Mouse (Mus musculus): ENCODE results near the gene Glud1. TPM values are rescaled to one million over a fixed set of nuclear protein-coding genes. Genes with fewer than 3 reads are reported as not detected.
A peak's percentile ranks its signal among the peaks of the same experiment; 100 is the strongest.

Glud1 gene
- 76.5 and 82.5 TPM in 2 replicates for polyA plus RNA-seq (2014; fragmentation: Nextera tagmentation; extraction: Ambion mirVana)

GRCm38 (mm10) chr14:34310234-34310965 lies at the start of gene Glud1, which contains the start of gene Shld2:
TSS of gene Glud1 (plus strand) at chr14:34310727.
TSS of gene Shld2 (minus strand) at chr14:34310493.
- no peaks in the 10 kb centered on the region for H3K9me3 ChIP-seq (ENCODE audit: control insufficient read depth, low read depth, low read length)
- peak within 1 kb of the TSS; percentile 97 for H3K27ac ChIP-seq (ENCODE audit: low read length)
- H3K4me1 ChIP-seq (ENCODE audit: control insufficient read depth, insufficient read depth, low read length) = peaks cover 11% of the 10 kb centered on the region
- peak within 1 kb of the TSS; percentile 90 for H3K4me3 ChIP-seq (ENCODE audit: low read depth, low read length)
- WGBS = under 1% methylated on average over 88 of the region's 100 CpGs
- no peaks in the 10 kb centered on the region for H3K36me3 ChIP-seq (ENCODE audit: control insufficient read depth, insufficient read depth, low read length)
- H3K4me2 ChIP-seq (replicated peaks; ENCODE audit: low read depth, low read length) = peak within 1 kb of the TSS; percentile 73
- peak; percentile 97 for ATAC-seq (ENCODE audit: insufficient number of reproducible peaks, insufficient read depth, low FRiP score, low read depth)
- peak within 1 kb of the TSS; percentile 86 for H3K9ac ChIP-seq (replicated peaks; ENCODE audit: low read depth, low read length)
- H3K27me3 ChIP-seq (ENCODE audit: control insufficient read depth, insufficient read depth, low read length) = no peaks in the 10 kb centered on the region

- no peak overlapping the region for H3K4me3 ChIP-seq (ENCODE audit: low read depth, low read length)
- no peak overlapping the region for H3K27ac ChIP-seq (ENCODE audit: low read length)
- no peak overlapping the region for H3K4me2 ChIP-seq (replicated peaks; ENCODE audit: low read depth, low read length)
- H3K9me3 ChIP-seq (ENCODE audit: control insufficient read depth, low read depth, low read length) = no peaks in the 10 kb centered on the region
- H3K9ac ChIP-seq (replicated peaks; ENCODE audit: low read depth, low read length) = no peak overlapping the region
- no peaks in the 10 kb centered on the region for H3K36me3 ChIP-seq (ENCODE audit: control insufficient read depth, insufficient read depth, low read length)
- H3K27me3 ChIP-seq (ENCODE audit: control insufficient read depth, insufficient read depth, low read length) = no peaks in the 10 kb centered on the region
- no peak for ATAC-seq (ENCODE audit: insufficient number of reproducible peaks, insufficient read depth, low FRiP score, low read depth)
- no peaks in the 10 kb centered on the region for H3K4me1 ChIP-seq (ENCODE audit: control insufficient read depth, insufficient read depth, low read length)
- WGBS = 51% methylated on average over 9 of the region's 9 CpGs
These were observed 42.5 kb upstream of the Glud1 start for GRCm38 (mm10) chr14:34268046-34268445.

GRCm38 (mm10) chr14:34273280-34273679 lies 37.2 kb upstream of the Glud1 start:
- H3K9me3 ChIP-seq (ENCODE audit: control insufficient read depth, low read depth, low read length) = no peaks in the 10 kb centered on the region

GRCm38 (mm10) chr14:34274141-34274540 lies 36.4 kb upstream of the Glud1 start:
- H3K9ac ChIP-seq (replicated peaks; ENCODE audit: low read depth, low read length) = no peak overlapping the region
- ATAC-seq (ENCODE audit: insufficient number of reproducible peaks, insufficient read depth, low FRiP score, low read depth) = no peak

More at GRCm38 (mm10) chr14:34273280-34273679, 37.2 kb upstream of the Glud1 start:
- Histone ChIP-seq H3K4me2 (replicated peaks; ENCODE audit: low read depth, low read length) (no peak overlapping the region), H3K27me3 (ENCODE audit: control insufficient read depth, insufficient read depth, low read length) (no peaks in the 10 kb centered on the region), H3K36me3 (ENCODE audit: control insufficient read depth, insufficient read depth, low read length) (no peaks in the 10 kb centered on the region), H3K4me3 (ENCODE audit: low read depth, low read length) (no peak overlapping the region), H3K4me1 (ENCODE audit: control insufficient read depth, insufficient read depth, low read length) (no peaks in the 10 kb centered on the region), H3K27ac (ENCODE audit: low read length) (no peak overlapping the region), H3K9ac (replicated peaks; ENCODE audit: low read depth, low read length) (no peak overlapping the region)
- WGBS = 48% methylated on average over 2 of the region's 2 CpGs
- ATAC-seq (ENCODE audit: insufficient number of reproducible peaks, insufficient read depth, low FRiP score, low read depth) = no peak

GRCm38 (mm10) chr14:34275225-34275624 lies 35.3 kb upstream of the Glud1 start:
- H3K4me1 ChIP-seq (ENCODE audit: control insufficient read depth, insufficient read depth, low read length) = no peaks in the 10 kb centered on the region
- no peaks in the 10 kb centered on the region for H3K36me3 ChIP-seq (ENCODE audit: control insufficient read depth, insufficient read depth, low read length)
- 56% methylated on average over 4 of the region's 4 CpGs for WGBS
- H3K4me2 ChIP-seq (replicated peaks; ENCODE audit: low read depth, low read length) = no peak overlapping the region
- H3K27ac ChIP-seq (ENCODE audit: low read length) = no peak overlapping the region
- H3K9me3 ChIP-seq (ENCODE audit: control insufficient read depth, low read depth, low read length) = no peaks in the 10 kb centered on the region
- H3K4me3 ChIP-seq (ENCODE audit: low read depth, low read length) = no peak overlapping the region
- ATAC-seq (ENCODE audit: insufficient number of reproducible peaks, insufficient read depth, low FRiP score, low read depth) = peak; percentile 18; the same call in 1 of the 2 replicates
- H3K27me3 ChIP-seq (ENCODE audit: control insufficient read depth, insufficient read depth, low read length) = no peaks in the 10 kb centered on the region
- H3K9ac ChIP-seq (replicated peaks; ENCODE audit: low read depth, low read length) = no peak overlapping the region

More at GRCm38 (mm10) chr14:34274141-34274540, 36.4 kb upstream of the Glud1 start:
- H3K27me3 ChIP-seq (ENCODE audit: control insufficient read depth, insufficient read depth, low read length) = no peaks in the 10 kb centered on the region
- H3K4me3 ChIP-seq (ENCODE audit: low read depth, low read length) = no peak overlapping the region
- no peaks in the 10 kb centered on the region for H3K36me3 ChIP-seq (ENCODE audit: control insufficient read depth, insufficient read depth, low read length)
- WGBS = 82% methylated on average over 3 of the region's 3 CpGs
- H3K27ac ChIP-seq (ENCODE audit: low read length) = no peak overlapping the region
- no peak overlapping the region for H3K4me2 ChIP-seq (replicated peaks; ENCODE audit: low read depth, low read length)
- H3K9me3 ChIP-seq (ENCODE audit: control insufficient read depth, low read depth, low read length) = no peaks in the 10 kb centered on the region
- no peaks in the 10 kb centered on the region for H3K4me1 ChIP-seq (ENCODE audit: control insufficient read depth, insufficient read depth, low read length)

GRCm38 (mm10) chr14:34279726-34280125 lies 30.8 kb upstream of the Glud1 start:
- H3K36me3 ChIP-seq (ENCODE audit: control insufficient read depth, insufficient read depth, low read length) = no peaks in the 10 kb centered on the region
- H3K9ac ChIP-seq (replicated peaks; ENCODE audit: low read depth, low read length) = no peak overlapping the region
- no peak for ATAC-seq (ENCODE audit: insufficient number of reproducible peaks, insufficient read depth, low FRiP score, low read depth)
- no peak overlapping the region for H3K27ac ChIP-seq (ENCODE audit: low read length)
- H3K4me2 ChIP-seq (replicated peaks; ENCODE audit: low read depth, low read length) = no peak overlapping the region
- H3K4me1 ChIP-seq (ENCODE audit: control insufficient read depth, insufficient read depth, low read length) = no peaks in the 10 kb centered on the region
- H3K4me3 ChIP-seq (ENCODE audit: low read depth, low read length) = no peak overlapping the region
- WGBS = 86% methylated on average over 4 of the region's 4 CpGs
- no peaks in the 10 kb centered on the region for H3K9me3 ChIP-seq (ENCODE audit: control insufficient read depth, low read depth, low read length)
- no peaks in the 10 kb centered on the region for H3K27me3 ChIP-seq (ENCODE audit: control insufficient read depth, insufficient read depth, low read length)

- Histone ChIP-seq H3K27me3 (ENCODE audit: control insufficient read depth, insufficient read depth, low read length) (no peaks in the 10 kb centered on the region), H3K36me3 (ENCODE audit: control insufficient read depth, insufficient read depth, low read length) (no peaks in the 10 kb centered on the region), H3K4me2 (replicated peaks; ENCODE audit: low read depth, low read length) (no peak overlapping the region), H3K4me1 (ENCODE audit: control insufficient read depth, insufficient read depth, low read length) (no peaks in the 10 kb centered on the region), H3K4me3 (ENCODE audit: low read depth, low read length) (no peak overlapping the region), H3K9ac (replicated peaks; ENCODE audit: low read depth, low read length) (no peak overlapping the region), H3K27ac (ENCODE audit: low read length) (no peak overlapping the region), H3K9me3 (ENCODE audit: control insufficient read depth, low read depth, low read length) (no peaks in the 10 kb centered on the region)
- 78% methylated on average over 2 of the region's 2 CpGs for WGBS
- ATAC-seq (ENCODE audit: insufficient number of reproducible peaks, insufficient read depth, low FRiP score, low read depth) = no peak
These were observed 29.7 kb upstream of the Glud1 start for GRCm38 (mm10) chr14:34280798-34281197.

- no peak overlapping the region for H3K4me3 ChIP-seq (ENCODE audit: low read depth, low read length)
- WGBS = 96% methylated on average over 5 of the region's 5 CpGs
- ATAC-seq (ENCODE audit: insufficient number of reproducible peaks, insufficient read depth, low FRiP score, low read depth) = no peak
- H3K36me3 ChIP-seq (ENCODE audit: control insufficient read depth, insufficient read depth, low read length) = no peaks in the 10 kb centered on the region
- no peaks in the 10 kb centered on the region for H3K27me3 ChIP-seq (ENCODE audit: control insufficient read depth, insufficient read depth, low read length)
- no peak overlapping the region for H3K9ac ChIP-seq (replicated peaks; ENCODE audit: low read depth, low read length)
- H3K4me2 ChIP-seq (replicated peaks; ENCODE audit: low read depth, low read length) = no peak overlapping the region
- H3K27ac ChIP-seq (ENCODE audit: low read length) = no peak overlapping the region
- no peaks in the 10 kb centered on the region for H3K9me3 ChIP-seq (ENCODE audit: control insufficient read depth, low read depth, low read length)
- no peaks in the 10 kb centered on the region for H3K4me1 ChIP-seq (ENCODE audit: control insufficient read depth, insufficient read depth, low read length)
These were observed 28.7 kb upstream of the Glud1 start for GRCm38 (mm10) chr14:34281736-34282269.

Measured in stomach, embryonic 14.5 days (tissue).